ENCODE assay signal across 10 mouse cellular contexts in the genomic region with DNA sequence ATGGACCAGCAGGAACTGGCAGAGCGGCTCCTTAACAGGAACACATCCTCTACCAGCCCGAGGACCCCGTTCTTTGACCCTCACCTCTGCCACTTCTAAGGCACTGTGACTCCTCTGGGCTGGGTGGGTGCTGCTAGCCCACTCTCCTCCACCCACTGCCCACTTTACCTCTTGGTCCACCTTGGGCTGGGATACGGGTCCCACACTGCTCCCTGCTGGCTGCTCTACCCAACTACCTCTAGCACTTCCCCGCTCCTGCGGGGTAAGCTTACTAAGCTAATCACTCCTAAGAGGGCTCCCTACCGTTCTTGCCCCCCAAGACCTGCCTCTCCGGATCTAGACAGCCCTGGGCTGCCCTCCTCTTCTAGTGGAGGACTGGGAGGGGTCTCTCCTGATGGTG. TPM values are rescaled to one million over a fixed set of nuclear protein-coding genes. Genes with fewer than 3 reads are reported as not detected.
A peak's percentile ranks its signal among the peaks of the same experiment; 100 is the strongest.
DNase-seq lines count a peak whose midpoint lies in the region; ATAC-seq and TF ChIP-seq lines count a peak whose summit lies in the region.
"Had no signal": no experiment of that assay in that cellular context is flagged by ENCODE, and none has a peak within 500 bp of the region (broad histone marks: within the 10 kb centered on the region; RNA-seq: fewer than 3 reads in every experiment).

No protein-coding gene starts in this region.

- WGBS in cerebellum, adult 2 months = 64% methylated on average over 8 of the region's 8 CpGs
- 68% methylated on average over 8 of the region's 8 CpGs for WGBS in kidney, postnatal 0 days
- 33% methylated on average over 7 of the region's 8 CpGs for whole genome bisulfite sequencing in heart, embryonic 14.5 days

- no peak overlapping the region for H3K4me3 ChIP-seq in cerebellum, adult 2 months (replicated peaks; ENCODE audit: insufficient read depth, low read depth, low read length)
- H3K4me3 ChIP-seq in kidney, postnatal 0 days (replicated peaks; ENCODE audit: low read depth, low read length) = no peak overlapping the region
- H3K4me3 ChIP-seq in E14TG2a.4 (replicated peaks; ENCODE audit: low read length) = peak overlapping the region; percentile 66
- no peak overlapping the region for H3K4me3 ChIP-seq in heart, embryonic 14.5 days (ENCODE audit: control insufficient read depth in 1 of 2, insufficient read depth in 1 of 2, low read depth in 1 of 2, low read length in 2 of 2)

- no peak overlapping the region for H3K27ac ChIP-seq in cerebellum, adult 2 months (ENCODE audit: insufficient read depth, low read length)
- no peak overlapping the region for H3K27ac ChIP-seq in kidney, postnatal 0 days
- peak overlapping the region; percentile 10 to 31; a peak in 3 of 4 replicates for H3K27ac ChIP-seq in heart, embryonic 14.5 days (replicated peaks in 1 of 2; ENCODE audit: control insufficient read depth in 1 of 2, insufficient read depth in 1 of 2, low read depth in 2 of 2, low read length in 2 of 2)

- DNase-seq in cerebellum, adult 2 months = no peak
- DNase-seq in cerebellum, postnatal 25 days = no peak
- DNase-seq in kidney, postnatal 0 days (ENCODE audit: low spot score) = peak; percentile 33
- no peak for DNase-seq in kidney, adult 11 months
- no peak for DNase-seq in frontal cortex, postnatal 10 days (ENCODE audit: low spot score in 2 of 2)
- DNase-seq: layer of hippocampus, adult 9-11 months had no signal

- peaks cover 38% of the 10 kb centered on the region for H3K36me3 ChIP-seq in kidney, postnatal 0 days (ENCODE audit: insufficient read depth, low read length)
- peaks cover 76% of the 10 kb centered on the region for H3K36me3 ChIP-seq in E14TG2a.4 (ENCODE audit: insufficient read depth, low read length)
- peaks cover 82% of the 10 kb centered on the region for H3K36me3 ChIP-seq in heart, embryonic 14.5 days (ENCODE audit: control insufficient read depth, insufficient read depth, low read length)

- H3K9me3 ChIP-seq in kidney, postnatal 0 days (replicated peaks; ENCODE audit: low read length) = no peaks in the 10 kb centered on the region
- no peaks in the 10 kb centered on the region for H3K9me3 ChIP-seq in E14TG2a.4 (ENCODE audit: low read length)
- no peaks in the 10 kb centered on the region for H3K9me3 ChIP-seq in heart, embryonic 14.5 days (ENCODE audit: control insufficient read depth, low read length)

- no peak overlapping the region for H3K4me2 ChIP-seq in kidney, postnatal 0 days (ENCODE audit: low read length)
- peak overlapping the region; percentile 36 for H3K4me2 ChIP-seq in heart, embryonic 14.5 days (ENCODE audit: low read length)

- peaks cover 51% of the 10 kb centered on the region for H3K4me1 ChIP-seq in cerebellum, adult 2 months (ENCODE audit: control insufficient read depth, insufficient read depth, low read length)
- peaks cover 13% of the 10 kb centered on the region for H3K4me1 ChIP-seq in kidney, postnatal 0 days (replicated peaks; ENCODE audit: insufficient read depth, low read length)
- H3K4me1 ChIP-seq in E14TG2a.4 (replicated peaks; ENCODE audit: low read depth, low read length) = peaks cover 69% of the 10 kb centered on the region
- H3K4me1 ChIP-seq in heart, embryonic 14.5 days (ENCODE audit: control insufficient read depth in 2 of 2, insufficient read depth in 2 of 2, low read length in 2 of 2) = peaks cover 27 to 48% of the 10 kb centered on the region in 2 experiments

- ATAC-seq in kidney, postnatal 0 days (replicated peaks; ENCODE audit: low FRiP score, low read depth) = no peak
- peak; percentile 22 for ATAC-seq in heart, embryonic 14.5 days (ENCODE audit: insufficient number of reproducible peaks, insufficient read depth, low FRiP score, low read depth)
- no peak for ATAC-seq in activated CD4-positive, CD25-positive, alpha-beta regulatory T cell, adult 4 months

- no peak overlapping the region for H3K9ac ChIP-seq in kidney, postnatal 0 days (ENCODE audit: low read depth, low read length)
- H3K9ac ChIP-seq in heart, embryonic 14.5 days (ENCODE audit: low read length) = peak overlapping the region; percentile 48

- no peak for TF ChIP-seq POLR2A in cerebellum, adult 2 months (IDR thresholded peaks at IDR 0.05; ENCODE audit: borderline replicate concordance, insufficient read depth, low read length)

- TF ChIP-seq CTCF in cerebellum, adult 2 months (IDR thresholded peaks at IDR 0.05; ENCODE audit: borderline replicate concordance, insufficient read depth, low read depth, low read length) = peak; percentile 34; the same call in 1 of the 2 replicates
- peak; percentile 49; the same call in 1 of the 2 replicates for TF ChIP-seq CTCF in kidney, postnatal 0 days (IDR thresholded peaks at IDR 0.05; ENCODE audit: low read depth)
- peak; percentile 46 for TF ChIP-seq CTCF in E14TG2a.4 (conservative IDR thresholded peaks at IDR 0.05; ENCODE audit: low read length)

- H3K27me3 ChIP-seq in cerebellum, adult 2 months (ENCODE audit: control insufficient read depth, insufficient read depth, low read length) = no peaks in the 10 kb centered on the region
- H3K27me3 ChIP-seq in kidney, postnatal 0 days (ENCODE audit: insufficient read depth, low read length) = no peaks in the 10 kb centered on the region
- no peaks in the 10 kb centered on the region for H3K27me3 ChIP-seq in E14TG2a.4 (ENCODE audit: insufficient read depth, low read length)
- no peaks in the 10 kb centered on the region for H3K27me3 ChIP-seq in heart, embryonic 14.5 days (ENCODE audit: control insufficient read depth, insufficient read depth, low read length)

RNA-seq across cellular contexts. Expression of gene Tmem253, which starts 9.2 kb away (rescaled TPM):
- 2.0 and 2.4 TPM in 2 replicates for polyA plus RNA-seq in cerebellum, adult 2 months (2012; rRNA removed)
- 1.7 and 2.3 TPM in 2 replicates for polyA plus RNA-seq in kidney, postnatal 0 days (2015; fragmentation: Nextera tagmentation; extraction: Ambion mirVana)
- 1.2 and 1.5 TPM in 2 replicates for polyA plus RNA-seq in heart, embryonic 14.5 days (2014; fragmentation: Nextera tagmentation; extraction: Ambion mirVana)
- polyA plus RNA-seq in activated CD4-positive, CD25-positive, alpha-beta regulatory T cell, adult 4 months (2017; shearing (Covaris generic)) = under 1 TPM in 1 of 2 experiments, not detected in 1; 0.98 TPM

RNA-seq across cellular contexts. Expression of gene Zfp219, which starts 14.3 kb away (rescaled TPM):
- 184 and 188 TPM in 2 replicates for polyA plus RNA-seq in cerebellum, adult 2 months (2012; rRNA removed)
- 34.0 and 35.8 TPM in 2 replicates for polyA plus RNA-seq in kidney, postnatal 0 days (2015; fragmentation: Nextera tagmentation; extraction: Ambion mirVana)
- polyA plus RNA-seq in heart, embryonic 14.5 days (2014; fragmentation: Nextera tagmentation; extraction: Ambion mirVana) = 19.2 and 19.9 TPM in 2 replicates
- polyA plus RNA-seq in activated CD4-positive, CD25-positive, alpha-beta regulatory T cell, adult 4 months (2017; shearing (Covaris generic)) = 1 to 10 TPM; 1.9 to 2.2 TPM

RNA-seq across cellular contexts. Expression of gene Arhgef40, which starts 21.7 kb away (rescaled TPM):
- polyA plus RNA-seq in cerebellum, adult 2 months (2012; rRNA removed) = 44.1 and 48.0 TPM in 2 replicates
- polyA plus RNA-seq in kidney, postnatal 0 days (2015; fragmentation: Nextera tagmentation; extraction: Ambion mirVana) = 58.0 and 61.3 TPM in 2 replicates
- 50.6 and 59.6 TPM in 2 replicates for polyA plus RNA-seq in heart, embryonic 14.5 days (2014; fragmentation: Nextera tagmentation; extraction: Ambion mirVana)
- polyA plus RNA-seq in activated CD4-positive, CD25-positive, alpha-beta regulatory T cell, adult 4 months (2017; shearing (Covaris generic)) = not detected

RNA-seq across cellular contexts. Expression of gene Olfr221, which starts 36.0 kb away (rescaled TPM):
- polyA plus RNA-seq in cerebellum, adult 2 months (2012; rRNA removed) = 0.03 and 0.10 TPM in 2 replicates
- polyA plus RNA-seq in kidney, postnatal 0 days (2015; fragmentation: Nextera tagmentation; extraction: Ambion mirVana) = not detected in 2 replicates
- polyA plus RNA-seq in heart, embryonic 14.5 days (2014; fragmentation: Nextera tagmentation; extraction: Ambion mirVana) = 0.19 TPM in 1 of 2 replicates, not detected in the other
- polyA plus RNA-seq in activated CD4-positive, CD25-positive, alpha-beta regulatory T cell, adult 4 months (2017; shearing (Covaris generic)) = not detected
- polyA plus RNA-seq: C2C12 had no signal

Comparison
In these comparisons a context has a peak if more than half of its experiments do, and no peak if none do; other contexts are left out.
1. H3K27ac ChIP-seq: peak in heart, embryonic 14.5 days (2 of 2); none in cerebellum, adult 2 months (single experiment) and kidney, postnatal 0 days (single experiment).
2. RNA of gene Arhgef40, which starts 21.7 kb away (polyA plus RNA-seq): 50.6 to 59.6 TPM in heart, embryonic 14.5 days, 58.0 to 61.3 TPM in kidney, postnatal 0 days and 44.1 to 48.0 TPM in cerebellum, adult 2 months; not detected in activated CD4-positive, CD25-positive, alpha-beta regulatory T cell, adult 4 months; every median in the first group is over 10 times any median in the second.
3. Peak in every context shown above with its lines, with median percentiles within 50 percentile points of each other: CTCF ChIP-seq.